Mouse (Mus musculus) midbrain, embryonic 10.5 days (tissue): Measurements from ENCODE around the gene Gm20388. TPM values are rescaled to one million over a fixed set of nuclear protein-coding genes. Genes with fewer than 3 reads are reported as not detected.

Experiments used
- DNase-seq: peaks from one replicate; pipeline ENCODE4 v3.0.0-alpha.2; 2017; ENCODE audit warnings: low spot score
- H3K27ac ChIP-seq: fragments of 300-500 bp; sonication (generic); replicated peaks from 2 replicates; pipeline ENCODE4 v1.5.1; 2016; ENCODE audit warnings: mild to moderate bottlenecking
- H3K27me3 ChIP-seq: fragments of 300-500 bp; sonication (generic); 2 replicates; pipeline ENCODE4 v1.6.1; 2016; ENCODE audit warnings: low read depth, mild to moderate bottlenecking; ENCODE audit not compliant: poor library complexity, severe bottlenecking
- H3K36me3 ChIP-seq: fragments of 300-500 bp; sonication (generic); 2 replicates; pipeline ENCODE4 v1.6.1; 2016; ENCODE audit warnings: mild to moderate bottlenecking, moderate library complexity
- H3K4me1 ChIP-seq: fragments of 300-500 bp; sonication (generic); 2 replicates; pipeline ENCODE4 v1.6.1; 2016
- H3K4me3 ChIP-seq: fragments of 300-500 bp; sonication (generic); 2 replicates; pipeline ENCODE4 v1.5.1; 2016; ENCODE audit warnings: mild to moderate bottlenecking, moderate library complexity
- H3K9me3 ChIP-seq: fragments of 300-500 bp; sonication (generic); replicated peaks from 2 replicates; pipeline ENCODE4 v1.6.1; 2016; ENCODE audit warnings: mild to moderate bottlenecking
- WGBS: fragments of 180-500 bp; shearing (Covaris S2); methylation state at CpG from one replicate; pipeline ENCODE4 v1.1.7; 2016; 5-methylcytosine and 5-hydroxymethylcytosine counted together
- polyA plus RNA-seq: library from polyadenylated mRNA; unstranded; fragments of >200 nt; fragmentation: Nextera tagmentation; extraction: Ambion mirVana; gene quantifications from 2 replicates; pipeline ENCODE4 v1.2.1, GENCODE M21; 2016

Gene Gm20388
- polyA plus RNA-seq, 1 experiment from 2014 or later: 7.1 TPM

DNA sequence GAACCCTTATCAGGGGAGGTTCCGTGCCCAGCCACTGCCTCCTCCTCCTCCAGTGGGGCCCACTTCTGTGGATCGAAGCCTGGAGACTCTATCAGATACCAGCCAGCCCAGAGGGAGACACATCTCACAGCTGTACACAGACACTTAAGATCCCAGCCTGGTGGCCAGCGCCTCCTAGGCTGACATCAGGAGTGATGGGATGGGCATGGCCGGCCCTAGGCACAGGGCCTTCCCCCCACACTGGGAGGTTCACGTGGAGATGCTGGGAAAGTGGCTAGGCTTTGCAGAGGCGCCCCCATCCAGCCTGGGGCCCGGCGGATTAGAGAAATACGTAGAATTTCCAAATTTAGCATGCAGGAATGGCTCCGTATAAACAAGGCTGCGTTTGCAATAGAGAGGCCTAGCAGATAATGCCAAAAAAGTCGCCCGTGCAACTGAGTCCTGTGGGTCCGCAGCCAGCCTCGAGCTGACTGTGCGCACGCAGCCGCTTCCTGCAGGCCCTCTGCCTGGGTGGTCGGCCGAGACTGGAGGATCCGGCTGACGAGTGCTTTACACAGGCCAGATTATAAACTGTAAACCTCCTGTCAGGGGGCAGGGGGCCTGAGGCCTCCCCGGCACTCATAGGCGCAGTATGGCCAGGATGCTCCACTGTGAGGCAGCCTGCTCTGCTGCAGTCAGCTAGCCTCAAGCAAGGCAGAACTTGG, 949.9 kb downstream of the Gm20388 start:
- peaks cover 8% of the 10 kb centered on the region for H3K4me1 ChIP-seq
- WGBS: 64% methylated on average over 24 of the region's 24 CpGs
- no peaks in the 10 kb centered on the region for H3K9me3 ChIP-seq
- H3K27me3 ChIP-seq: peaks cover 25% of the 10 kb centered on the region
- no peak overlapping the region for H3K4me3 ChIP-seq
- no peaks in the 10 kb centered on the region for H3K36me3 ChIP-seq
- DNase-seq: no peak
- no peak overlapping the region; the same call in 1 of the 2 replicates for H3K27ac ChIP-seq

DNA sequence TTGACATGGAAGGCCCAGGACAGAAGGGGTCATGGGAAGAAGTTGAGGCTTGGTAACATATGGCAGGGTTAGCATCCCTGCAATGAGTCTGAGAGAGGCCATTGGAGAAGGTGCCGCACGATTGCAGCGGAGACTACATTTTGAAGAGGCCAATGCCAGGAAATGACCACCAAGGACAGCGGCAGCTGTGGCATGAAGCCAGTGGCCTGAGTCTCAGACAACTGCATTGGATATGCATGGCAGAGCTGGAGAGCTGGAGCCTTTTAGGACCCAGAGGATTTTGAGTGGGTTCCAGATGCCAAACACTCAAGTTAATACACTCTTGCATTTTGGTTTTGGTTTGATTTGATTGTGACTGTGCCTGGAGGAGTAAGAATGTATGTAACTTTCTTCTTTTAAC, 953.0 kb downstream of the Gm20388 start:
- H3K4me1 ChIP-seq: peaks cover 8% of the 10 kb centered on the region
- H3K27me3 ChIP-seq: peaks cover 22% of the 10 kb centered on the region
- no peaks in the 10 kb centered on the region for H3K36me3 ChIP-seq
- no peak overlapping the region for H3K4me3 ChIP-seq
- H3K9me3 ChIP-seq: no peaks in the 10 kb centered on the region
- WGBS: 86% methylated on average over 4 of the region's 4 CpGs
- no peak for DNase-seq
- H3K27ac ChIP-seq: no peak overlapping the region

DNA sequence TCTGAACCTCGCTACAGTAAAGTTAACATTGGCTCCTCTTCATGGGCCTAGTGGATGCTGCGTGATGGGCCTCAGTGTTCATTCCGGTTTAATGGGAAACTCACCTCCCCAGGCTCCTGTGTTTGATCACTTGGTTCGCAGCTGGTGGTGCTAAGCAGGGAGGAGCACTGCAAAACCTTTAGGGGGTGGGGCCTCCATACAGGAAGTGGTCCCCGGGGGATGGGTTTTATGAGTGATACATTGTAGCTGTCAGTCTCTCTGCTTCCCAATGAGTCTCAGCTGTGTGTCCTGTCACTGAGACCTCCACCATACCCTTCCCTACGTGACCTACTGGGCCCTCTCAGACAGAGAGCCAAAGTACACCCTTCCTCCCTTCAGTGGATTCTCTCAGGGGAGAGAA, 956.7 kb downstream of the Gm20388 start:
- Histone ChIP-seq H3K9me3 (no peaks in the 10 kb centered on the region), H3K4me3 (no peak overlapping the region), H3K36me3 (no peaks in the 10 kb centered on the region), H3K27me3 (no peaks in the 10 kb centered on the region), H3K27ac (no peak overlapping the region), H3K4me1 (no peaks in the 10 kb centered on the region)
- 79% methylated on average over 6 of the region's 6 CpGs for WGBS
- no peak for DNase-seq

DNA sequence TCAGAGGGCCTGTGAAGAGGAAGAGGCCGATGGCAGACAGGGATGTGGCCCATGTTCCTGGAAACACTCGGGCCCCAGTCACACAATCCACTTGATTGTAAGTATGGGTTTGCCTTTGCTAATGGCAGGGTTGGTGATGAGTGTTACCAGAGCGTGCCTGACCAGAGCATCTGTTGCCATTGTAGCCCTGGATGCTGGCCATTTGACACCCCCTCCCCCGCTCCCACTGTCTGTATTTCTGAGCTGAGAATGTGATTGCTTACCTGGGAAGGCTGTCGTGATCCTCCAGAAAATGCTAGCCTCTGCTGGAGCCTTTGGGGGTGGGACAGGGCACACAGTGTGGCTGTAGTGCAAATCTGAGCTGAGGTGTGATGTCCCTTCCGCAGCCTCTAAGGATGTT, 962.0 kb downstream of the Gm20388 start:
- 91% methylated on average over 6 of the region's 6 CpGs for WGBS
- no peaks in the 10 kb centered on the region for H3K36me3 ChIP-seq
- H3K4me1 ChIP-seq: no peaks in the 10 kb centered on the region
- H3K27me3 ChIP-seq: peaks cover 13% of the 10 kb centered on the region
- no peak overlapping the region for H3K4me3 ChIP-seq
- no peaks in the 10 kb centered on the region for H3K9me3 ChIP-seq
- H3K27ac ChIP-seq: no peak overlapping the region
- no peak for DNase-seq

DNA sequence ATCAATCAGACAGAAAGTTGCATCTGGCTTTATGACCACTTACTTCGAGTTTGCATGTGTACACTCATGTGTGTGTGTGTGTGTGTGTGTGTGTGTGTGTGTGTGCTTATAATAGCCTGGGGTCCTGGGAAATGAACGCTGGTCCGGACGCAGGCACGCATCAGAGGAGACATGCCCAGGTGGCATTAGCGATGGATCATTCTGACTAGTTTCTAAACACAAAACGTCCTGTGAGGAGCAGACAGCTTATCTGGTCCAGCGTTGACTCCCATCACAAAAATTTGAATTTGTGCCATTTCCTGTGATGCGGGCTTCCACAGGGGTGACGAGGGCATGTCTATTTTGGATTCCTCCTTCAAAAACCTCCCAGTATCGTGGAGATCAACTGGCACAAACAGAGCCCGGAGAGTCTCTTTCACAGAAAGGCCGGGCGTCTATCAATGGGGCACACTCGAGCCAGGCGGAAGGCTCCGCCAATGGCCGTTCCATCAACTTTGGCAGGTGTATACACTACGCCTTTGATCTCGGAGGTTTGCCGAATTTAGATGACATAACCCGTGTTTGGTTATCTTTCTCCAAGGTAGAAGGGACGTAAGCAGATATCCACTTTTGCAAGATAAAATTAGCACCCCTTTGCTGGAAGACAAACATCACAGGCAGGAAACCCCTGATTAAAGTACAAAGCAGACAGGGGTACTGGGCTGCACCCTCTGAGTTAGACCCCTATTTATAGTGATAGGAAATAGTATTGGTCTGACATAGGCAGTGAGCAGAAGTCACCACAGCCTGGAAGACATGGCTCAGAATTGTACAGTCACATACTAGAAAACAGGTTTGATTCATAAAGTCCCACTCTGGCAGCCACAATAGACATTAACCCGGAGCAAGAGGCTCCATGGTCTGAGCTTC, 965.6 kb downstream of the Gm20388 start:
- no peaks in the 10 kb centered on the region for H3K9me3 ChIP-seq
- 89% methylated on average over 24 of the region's 24 CpGs for WGBS
- H3K4me1 ChIP-seq: no peaks in the 10 kb centered on the region
- DNase-seq: no peak
- H3K27me3 ChIP-seq: peaks cover 47% of the 10 kb centered on the region
- no peak overlapping the region for H3K27ac ChIP-seq
- H3K4me3 ChIP-seq: no peak overlapping the region
- no peaks in the 10 kb centered on the region for H3K36me3 ChIP-seq

DNA sequence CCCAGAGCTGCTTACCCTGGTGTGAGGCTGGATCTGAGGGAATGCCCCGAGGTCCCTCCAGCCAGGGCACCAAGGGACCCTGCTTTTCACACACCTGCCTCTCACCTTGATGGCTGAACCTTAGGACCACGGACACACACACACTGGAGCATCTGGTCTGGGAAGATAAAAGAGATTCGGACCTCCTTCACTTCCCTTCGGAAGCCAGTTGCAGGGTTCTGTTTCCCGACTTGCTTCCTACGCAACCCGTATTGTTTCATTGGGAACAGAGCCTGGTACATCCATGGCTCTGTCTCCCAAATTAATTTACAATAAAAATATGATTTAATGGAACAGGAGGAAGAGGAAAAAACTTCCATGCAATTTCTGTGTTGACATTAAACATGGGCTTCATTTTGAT, 966.4 kb downstream of the Gm20388 start:
- DNase-seq: no peak
- no peak overlapping the region for H3K27ac ChIP-seq
- 87% methylated on average over 7 of the region's 7 CpGs for WGBS
- H3K27me3 ChIP-seq: peaks cover 55% of the 10 kb centered on the region
- H3K4me3 ChIP-seq: no peak overlapping the region
- H3K9me3 ChIP-seq: no peaks in the 10 kb centered on the region
- H3K36me3 ChIP-seq: no peaks in the 10 kb centered on the region
- H3K4me1 ChIP-seq: no peaks in the 10 kb centered on the region

DNA sequence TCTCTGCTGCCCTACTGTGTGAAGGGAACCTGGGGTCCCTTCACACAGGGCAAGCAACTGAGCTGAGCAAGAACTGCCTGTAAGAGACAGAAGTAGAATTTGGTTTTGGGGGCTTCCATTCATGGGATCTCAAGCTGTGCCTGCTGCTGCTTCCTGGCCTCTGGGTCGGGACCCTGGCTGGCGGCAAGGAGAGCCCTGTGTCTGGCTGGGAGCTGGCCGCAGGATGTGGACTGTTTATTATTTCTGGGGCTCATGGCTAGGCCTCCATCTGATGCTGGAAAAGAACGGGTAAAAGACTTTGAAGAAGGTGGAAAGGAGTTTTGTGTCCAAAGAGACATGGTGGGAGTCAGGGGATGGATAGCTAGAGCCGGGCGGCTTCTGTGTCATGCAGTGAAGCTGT, 969.3 kb downstream of the Gm20388 start:
- WGBS: 64% methylated on average over 6 of the region's 6 CpGs
- H3K27me3 ChIP-seq: peaks cover 79% of the 10 kb centered on the region

DNA sequence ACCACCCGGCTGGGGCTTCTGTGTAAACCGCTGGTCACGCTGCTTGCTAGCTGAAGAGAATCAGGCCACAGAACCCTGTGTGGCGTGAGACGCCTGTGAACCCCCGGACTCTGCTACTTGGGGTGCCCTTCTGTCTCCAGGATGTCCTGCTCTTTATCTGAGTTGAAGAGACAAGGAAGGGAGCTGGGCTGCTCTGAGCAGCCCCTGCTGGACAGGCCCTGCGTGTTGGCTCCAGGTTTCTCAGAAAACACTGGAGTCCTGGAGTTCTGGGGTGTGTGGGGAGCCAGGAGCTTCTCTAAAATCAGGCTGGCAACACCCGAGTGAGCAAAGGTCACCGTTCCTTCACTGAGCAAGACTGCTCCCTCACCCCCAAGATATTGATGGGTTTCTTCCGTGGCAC, 971.0 kb downstream of the Gm20388 start:
- Histone ChIP-seq H3K27ac (no peak overlapping the region), H3K27me3 (peaks cover 96% of the 10 kb centered on the region)
- DNase-seq: no peak

More for the DNA sequence above, 969.3 kb downstream of the Gm20388 start:
- no peaks in the 10 kb centered on the region for H3K36me3 ChIP-seq
- no peaks in the 10 kb centered on the region for H3K9me3 ChIP-seq
- peaks cover 5% of the 10 kb centered on the region for H3K4me1 ChIP-seq
- H3K27ac ChIP-seq: no peak overlapping the region
- no peak overlapping the region for H3K4me3 ChIP-seq
- DNase-seq: no peak

DNA sequence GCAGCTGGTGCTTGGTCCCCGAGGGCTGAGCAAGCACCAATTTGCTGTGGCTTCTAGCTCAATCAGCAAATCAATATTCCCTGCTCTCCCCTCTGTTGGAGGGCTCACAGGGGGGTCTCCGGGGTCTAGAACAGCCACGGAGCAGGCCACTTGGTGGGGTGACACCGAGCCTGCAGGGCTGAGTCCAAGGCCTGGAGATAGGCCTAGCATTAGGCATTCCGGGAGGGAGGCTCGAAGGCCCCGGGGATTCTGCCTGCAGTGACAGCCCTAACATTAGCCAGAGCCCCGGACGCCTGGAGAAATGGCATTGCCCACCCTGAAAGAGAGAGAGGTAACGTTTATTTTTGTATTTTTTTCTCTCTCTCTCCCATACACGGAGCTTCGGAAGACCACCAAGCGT, 972.0 kb downstream of the Gm20388 start:
- H3K4me1 ChIP-seq: peaks cover 8% of the 10 kb centered on the region
- no peak for DNase-seq
- WGBS: 17% methylated on average over 13 of the region's 13 CpGs
- no peak overlapping the region for H3K4me3 ChIP-seq
- no peak overlapping the region for H3K27ac ChIP-seq
- H3K36me3 ChIP-seq: no peaks in the 10 kb centered on the region
- no peaks in the 10 kb centered on the region for H3K9me3 ChIP-seq
- peaks cover 98% of the 10 kb centered on the region for H3K27me3 ChIP-seq

More for the DNA sequence above, 971.0 kb downstream of the Gm20388 start:
- no peaks in the 10 kb centered on the region for H3K36me3 ChIP-seq
- WGBS: 74% methylated on average over 10 of the region's 10 CpGs
- H3K9me3 ChIP-seq: no peaks in the 10 kb centered on the region
- H3K4me3 ChIP-seq: no peak overlapping the region
- H3K4me1 ChIP-seq: peaks cover 5% of the 10 kb centered on the region

DNA sequence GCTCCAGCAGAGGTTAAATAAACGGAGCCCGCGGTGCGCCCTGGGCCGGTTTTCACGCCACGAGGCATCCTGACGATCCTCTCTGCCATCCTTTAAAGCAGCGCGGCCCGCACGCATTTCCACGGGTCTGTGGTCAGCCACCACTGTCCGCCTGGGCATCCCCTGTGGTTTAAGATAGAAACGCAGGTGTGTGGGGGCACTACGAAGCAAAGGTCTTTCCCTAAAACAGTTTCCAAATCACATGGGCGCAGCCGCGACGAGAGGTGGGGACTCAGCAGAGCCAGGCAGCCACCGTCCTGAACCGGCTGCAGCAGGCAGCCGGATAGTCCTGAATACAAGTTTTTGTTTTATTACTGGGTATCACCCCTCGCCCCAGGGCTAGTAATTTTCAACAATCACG, 972.7 kb downstream of the Gm20388 start:
- Histone ChIP-seq H3K27me3 (peaks cover 98% of the 10 kb centered on the region), H3K4me1 (peaks cover 11% of the 10 kb centered on the region), H3K9me3 (no peaks in the 10 kb centered on the region), H3K4me3 (peak overlapping the region; percentile 35), H3K27ac (no peak overlapping the region), H3K36me3 (no peaks in the 10 kb centered on the region)
- WGBS: 3% methylated on average over 25 of the region's 25 CpGs
- peak; percentile 50 for DNase-seq

DNA sequence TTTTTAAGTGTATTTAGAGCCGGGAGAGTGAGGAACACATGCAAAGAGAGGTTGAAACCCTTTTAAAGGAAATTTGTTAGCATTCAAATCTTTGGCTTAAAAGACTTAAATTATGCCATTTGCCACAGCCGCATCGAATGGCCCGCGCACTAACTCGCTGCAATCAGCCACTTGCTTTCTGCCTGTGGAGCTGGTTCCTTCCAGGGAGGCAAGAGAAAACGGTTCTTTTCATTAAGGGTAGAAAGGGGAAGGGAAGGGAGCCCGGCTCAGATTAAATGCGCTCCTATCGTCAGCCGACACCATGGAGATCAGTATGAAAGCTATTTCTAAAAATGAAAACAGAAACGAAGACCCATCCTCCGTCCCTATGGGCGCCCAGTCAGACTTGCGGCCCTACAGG, 973.2 kb downstream of the Gm20388 start:
- Histone ChIP-seq H3K4me1 (peaks cover 11% of the 10 kb centered on the region), H3K4me3 (no peak overlapping the region), H3K27me3 (peaks cover 98% of the 10 kb centered on the region), H3K27ac (no peak overlapping the region), H3K9me3 (no peaks in the 10 kb centered on the region), H3K36me3 (no peaks in the 10 kb centered on the region)
- DNase-seq: peak; percentile 43
- 7% methylated on average over 15 of the region's 15 CpGs for WGBS

DNA sequence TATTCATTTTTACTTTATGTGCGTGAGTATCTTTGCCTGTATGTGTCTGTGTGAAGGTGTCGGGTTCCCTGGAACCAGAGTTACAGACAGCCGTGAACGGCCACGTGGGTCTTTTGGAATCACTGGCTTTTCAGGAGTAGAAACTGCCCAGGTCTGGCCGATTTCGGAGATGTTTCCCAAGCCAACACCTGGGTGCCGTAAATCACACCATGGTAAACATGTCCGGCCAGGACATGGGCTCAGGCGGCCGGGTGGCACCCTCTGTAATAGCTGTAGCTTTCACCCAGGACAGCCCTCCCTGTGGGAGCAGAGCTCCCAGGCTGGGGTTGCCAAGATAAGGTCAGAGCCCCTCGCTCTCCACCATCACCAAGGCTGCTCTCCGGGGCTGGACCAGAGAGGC, 974.2 kb downstream of the Gm20388 start:
- Histone ChIP-seq H3K27me3 (peaks cover 100% of the 10 kb centered on the region), H3K4me1 (peaks cover 14% of the 10 kb centered on the region), H3K27ac (no peak overlapping the region), H3K9me3 (no peaks in the 10 kb centered on the region), H3K36me3 (no peaks in the 10 kb centered on the region), H3K4me3 (no peak overlapping the region)
- DNase-seq: no peak
- 61% methylated on average over 13 of the region's 13 CpGs for WGBS

DNA sequence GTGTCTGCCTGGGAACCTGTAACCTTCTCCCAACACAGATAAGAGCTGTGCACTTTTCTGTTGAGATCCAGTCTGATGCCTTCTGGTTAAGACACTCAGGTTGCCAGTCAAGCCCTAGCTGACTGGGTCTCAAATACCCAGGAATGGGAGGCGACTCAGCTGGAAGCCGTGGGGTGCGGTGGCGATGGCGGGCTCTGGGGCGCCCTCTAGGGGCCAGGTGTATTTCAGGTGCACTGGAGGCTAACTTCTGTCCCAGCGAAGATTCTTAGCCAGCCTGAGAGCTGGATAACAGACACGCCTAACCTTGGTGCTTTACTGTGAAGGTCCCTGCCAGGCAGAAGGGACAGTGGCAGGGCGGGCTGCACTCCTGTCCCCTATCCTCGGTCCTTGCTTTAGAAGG, 976.6 kb downstream of the Gm20388 start:
- no peaks in the 10 kb centered on the region for H3K36me3 ChIP-seq
- H3K27me3 ChIP-seq: peaks cover 100% of the 10 kb centered on the region
- peaks cover 19% of the 10 kb centered on the region for H3K4me1 ChIP-seq
- no peak for DNase-seq
- H3K9me3 ChIP-seq: no peaks in the 10 kb centered on the region
- 11% methylated on average over 10 of the region's 10 CpGs for WGBS
- H3K27ac ChIP-seq: no peak overlapping the region
- no peak overlapping the region for H3K4me3 ChIP-seq
